Mouse (Mus musculus) hindbrain, embryonic 14.5 days (tissue): ENCODE measurements at regions not wholly inside any gene's neighbourhood (a gene's known extent, or its start where the extent isn't known, plus 50 kb on each side); places are given as distances from the start of the nearest gene placed in this dataset.
A peak's percentile ranks its signal among the peaks of the same experiment; 100 is the strongest.

Experiments
- ATAC-seq: fragments of 200-750 bp; cut with Nextera tagmentation; 2 replicates; pipeline ENCODE4 v1.8.0; 2017; ENCODE audit warnings: moderate number of reproducible peaks, mild to moderate bottlenecking, moderate TSS enrichment, moderate library complexity; ENCODE audit not compliant: low FRiP score
- DNase-seq: peaks from one replicate; pipeline ENCODE4 v3.0.0-alpha.2; 2015; ENCODE audit warnings: low spot score
- H3K27ac ChIP-seq: fragments of 300-500 bp; sonication (generic); 2 replicates; pipeline ENCODE4 v1.5.1; 2014; ENCODE audit warnings: mild to moderate bottlenecking, moderate library complexity
- H3K27me3 ChIP-seq: fragments of 300-500 bp; sonication (generic); 2 replicates; pipeline ENCODE4 v1.6.1; 2014; ENCODE audit warnings: mild to moderate bottlenecking, low read length, mixed read lengths; ENCODE audit not compliant: control insufficient read depth, insufficient read depth
- H3K36me3 ChIP-seq: fragments of 300-500 bp; sonication (generic); replicated peaks from 2 replicates; pipeline ENCODE4 v1.6.1; 2014; ENCODE audit not compliant: control insufficient read depth, insufficient read depth
- H3K4me1 ChIP-seq: fragments of 300-500 bp; sonication (generic); replicated peaks from 2 replicates; pipeline ENCODE4 v1.6.1; 2014; ENCODE audit warnings: antibody characterized with exemption, low read length, mixed read lengths; ENCODE audit not compliant: control insufficient read depth, insufficient read depth
- H3K4me2 ChIP-seq: fragments of 300-500 bp; sonication (generic); replicated peaks from 2 replicates; pipeline ENCODE4 v1.6.1; 2014; ENCODE audit warnings: mild to moderate bottlenecking, moderate library complexity
- H3K4me3 ChIP-seq: fragments of 300-500 bp; sonication (generic); replicated peaks from 2 replicates; pipeline ENCODE4 v1.5.1; 2014; ENCODE audit warnings: mild to moderate bottlenecking, low read length
- H3K9ac ChIP-seq: fragments of 300-500 bp; sonication (generic); 2 replicates; pipeline ENCODE4 v1.6.1; 2014
- H3K9me3 ChIP-seq: fragments of 300-500 bp; sonication (generic); 2 replicates; pipeline ENCODE4 v1.6.1; 2016; ENCODE audit warnings: low read length; ENCODE audit not compliant: control insufficient read depth
- WGBS: fragments of 180-500 bp; shearing (Covaris S2); extraction: QIAGEN DNeasy Blood & Tissue Kit; methylation state at CpG from one replicate; pipeline ENCODE4 v1.1.7; 2014; 5-methylcytosine and 5-hydroxymethylcytosine counted together

DNA sequence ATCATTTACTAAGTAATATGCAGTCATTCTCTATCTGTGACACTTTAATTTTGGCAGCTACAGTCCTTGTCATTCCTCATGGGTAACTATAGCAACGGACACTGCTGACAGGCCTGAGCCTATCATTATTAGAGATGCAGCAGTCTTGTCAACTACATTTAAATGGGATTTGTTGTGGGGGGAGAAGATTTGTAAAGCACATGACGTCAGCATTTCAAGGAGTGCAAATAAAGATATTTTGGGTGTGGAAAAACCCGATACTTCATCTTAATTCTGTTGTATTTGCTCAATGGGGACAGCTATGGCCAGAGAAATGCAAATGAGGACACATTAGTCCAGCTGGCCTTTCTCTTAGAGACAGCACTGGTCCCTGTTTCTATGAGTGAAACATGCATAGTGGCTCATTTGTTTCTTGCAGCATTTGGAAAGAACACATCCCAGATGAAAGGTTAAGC lies 55.5 kb upstream of the Kcne4 start:
- H3K27me3 ChIP-seq: no peaks in the 10 kb centered on the region
- no peaks in the 10 kb centered on the region for H3K9me3 ChIP-seq
- no peak overlapping the region for H3K4me3 ChIP-seq
- 25% methylated on average over 3 of the region's 3 CpGs for WGBS
- peak; percentile 58 for DNase-seq
- H3K36me3 ChIP-seq: no peaks in the 10 kb centered on the region
- no peak overlapping the region for H3K9ac ChIP-seq
- H3K4me1 ChIP-seq: no peaks in the 10 kb centered on the region
- H3K27ac ChIP-seq: peak overlapping the region; percentile 73
- ATAC-seq: peak; percentile 91
- H3K4me2 ChIP-seq: no peak overlapping the region
